Mouse (Mus musculus): ENCODE measurements around the gene Mybph.

DNA sequence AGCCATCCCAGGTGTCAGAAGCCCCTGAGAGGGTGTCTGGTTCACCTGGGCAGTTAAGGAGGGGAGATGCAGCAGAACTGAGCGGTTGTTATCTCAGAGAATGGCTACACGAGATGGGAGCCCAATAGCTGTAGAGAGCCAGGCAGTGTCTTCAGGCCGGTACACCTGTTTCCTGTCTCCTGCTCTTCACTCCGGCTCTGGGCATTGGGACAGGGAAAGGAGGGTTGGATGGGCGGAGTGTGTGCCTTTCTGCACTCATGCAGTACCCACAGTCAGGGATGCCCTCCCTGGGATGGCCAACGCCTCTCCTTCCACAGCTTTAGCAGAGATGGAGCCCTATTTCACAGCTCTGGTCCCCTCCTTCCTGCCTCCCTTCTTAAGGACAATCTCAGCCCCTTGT is 17.8 kb downstream of the Mybph start:
- TF ChIP-seq CTCF (IDR thresholded peaks at IDR 0.05; ENCODE audit: borderline replicate concordance, insufficient read depth, low read depth, low read length) (no peak), POLR2A (IDR thresholded peaks at IDR 0.05; ENCODE audit: borderline replicate concordance, insufficient read depth, low read length) (no peak)
